8 mouse cellular contexts compared by ENCODE assay signal in genomic region chr9:114025846-114026245, GRCm38 (mm10). TPM values are rescaled to one million over a fixed set of nuclear protein-coding genes. Genes with fewer than 3 reads are reported as not detected.
DNase-seq lines count a peak whose midpoint lies in the region; ATAC-seq lines count a peak whose summit lies in the region.

No protein-coding gene starts in this region.

- DNase-seq in liver, embryonic 11.5 days (ENCODE audit: low spot score): no peak
- DNase-seq in liver: no peak
- peak; percentile 47 for DNase-seq in embryo, embryonic 11 days
- DNase-seq in hindlimb bud, embryonic 11.5 days (ENCODE audit: extremely low spot score, low read depth, low spot score): peak; percentile 63
- no peak for DNase-seq in lung, adult 18-20 months
- no peak for DNase-seq in adrenal gland, adult 8-10 months
- no peak for DNase-seq in ovary, postnatal 36 days (ENCODE audit: low spot score)

- no peaks in the 10 kb centered on the region for H3K9me3 ChIP-seq in liver, embryonic 11.5 days (ENCODE audit: control insufficient read depth, low read length)
- H3K9me3 ChIP-seq in neural tube, embryonic 13.5 days: no peaks in the 10 kb centered on the region

- ATAC-seq in liver, embryonic 11.5 days (replicated peaks; ENCODE audit: low FRiP score): no peak
- ATAC-seq in neural tube, embryonic 13.5 days (ENCODE audit: low read depth): no peak

- H3K36me3 ChIP-seq in liver, embryonic 11.5 days (ENCODE audit: control insufficient read depth, insufficient read depth, low read length): no peaks in the 10 kb centered on the region
- H3K36me3 ChIP-seq in neural tube, embryonic 13.5 days: no peaks in the 10 kb centered on the region

- H3K9ac ChIP-seq in liver, embryonic 11.5 days (ENCODE audit: low read depth, low read length): no peak overlapping the region; the same call in 1 of the 2 replicates
- peak overlapping the region; percentile 81 for H3K9ac ChIP-seq in neural tube, embryonic 13.5 days

- H3K27ac ChIP-seq in liver, embryonic 11.5 days (ENCODE audit: low read depth, low read length): no peak overlapping the region
- H3K27ac ChIP-seq in neural tube, embryonic 13.5 days (replicated peaks): peak overlapping the region; percentile 85

- WGBS in liver, embryonic 11.5 days: 19% methylated on average over 8 of the region's 8 CpGs
- 9% methylated on average over 8 of the region's 8 CpGs for WGBS in neural tube, embryonic 13.5 days

- peak overlapping the region; percentile 98 for H3K4me2 ChIP-seq in liver, embryonic 11.5 days
- peak overlapping the region; percentile 81 for H3K4me2 ChIP-seq in neural tube, embryonic 13.5 days

- peaks cover 11% of the 10 kb centered on the region for H3K27me3 ChIP-seq in liver, embryonic 11.5 days (replicated peaks; ENCODE audit: control insufficient read depth, insufficient read depth, low read length)
- H3K27me3 ChIP-seq in neural tube, embryonic 13.5 days: no peaks in the 10 kb centered on the region

- peaks cover 6% of the 10 kb centered on the region; the same call in 1 of the 2 replicates for H3K4me1 ChIP-seq in liver, embryonic 11.5 days (replicated peaks; ENCODE audit: control insufficient read depth, insufficient read depth, low read length)
- peaks cover 13% of the 10 kb centered on the region for H3K4me1 ChIP-seq in neural tube, embryonic 13.5 days (replicated peaks)

- H3K4me3 ChIP-seq in liver, embryonic 11.5 days (ENCODE audit: low read depth, low read length): peak overlapping the region; percentile 67
- H3K4me3 ChIP-seq in neural tube, embryonic 13.5 days: peak overlapping the region; percentile 78

RNA-seq across cellular contexts. Expression of gene Fbxl2, which starts 20.1 kb away (rescaled TPM):
- 1.8 and 2.0 TPM in 2 replicates for polyA plus RNA-seq in liver, embryonic 11.5 days (2014; fragmentation: Nextera tagmentation; extraction: Ambion mirVana)
- 22.6 and 24.2 TPM in 2 replicates for polyA plus RNA-seq in neural tube, embryonic 13.5 days (2015; fragmentation: Nextera tagmentation; extraction: Ambion mirVana)
- total RNA-seq in adrenal gland, adult 8-10 months (2022): 1 to 10 TPM; 2.1 to 5.5 (median 3.6) TPM

RNA-seq across cellular contexts. Expression of gene Susd5, which starts 31.1 kb away (rescaled TPM):
- polyA plus RNA-seq in liver, embryonic 11.5 days (2014; fragmentation: Nextera tagmentation; extraction: Ambion mirVana): 0.04 and 0.21 TPM in 2 replicates
- 1.1 and 2.6 TPM in 2 replicates for polyA plus RNA-seq in neural tube, embryonic 13.5 days (2015; fragmentation: Nextera tagmentation; extraction: Ambion mirVana)
- total RNA-seq in adrenal gland, adult 8-10 months (2022): under 1 TPM; 0.12 to 0.30 (median 0.14) TPM

Comparison
In these comparisons a context has a peak if more than half of its experiments do, and no peak if none do; other contexts are left out.
1. DNase-seq: peak in embryo, embryonic 11 days (single experiment) and hindlimb bud, embryonic 11.5 days (single experiment); none in liver, embryonic 11.5 days (single experiment), liver (single experiment), lung, adult 18-20 months (0 of 2), adrenal gland, adult 8-10 months (single experiment) and ovary, postnatal 36 days (single experiment).